Mouse (Mus musculus): ENCODE results near the gene Dusp9. TPM values are rescaled to one million over a fixed set of nuclear protein-coding genes. Genes with fewer than 3 reads are reported as not detected.

Dusp9 gene
- polyA plus RNA-seq, 1 experiment from 2014 or later = 0.80 TPM

DNA sequence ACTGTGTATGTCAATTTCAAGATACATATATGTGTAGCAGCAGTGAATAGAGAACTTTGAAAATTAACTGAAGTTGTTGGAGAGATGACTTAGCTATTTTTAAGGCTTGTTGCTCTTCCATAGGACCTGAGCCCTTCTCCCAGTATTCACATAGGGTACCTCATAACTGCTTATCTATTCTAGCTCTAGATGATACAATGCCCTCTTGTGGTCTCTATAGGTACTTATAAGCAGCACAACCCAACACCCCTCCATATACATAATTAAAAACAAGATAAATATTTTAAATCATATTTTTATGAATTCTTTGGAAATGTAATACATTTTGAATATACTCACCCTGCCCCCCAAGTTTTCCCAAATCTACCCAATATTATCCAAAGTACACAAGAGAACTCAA is 23.9 kb downstream of the Dusp9 start:
- no peaks in the 10 kb centered on the region for H3K27me3 ChIP-seq (ENCODE audit: control insufficient read depth, insufficient read depth, low read length)
- ATAC-seq (ENCODE audit: insufficient number of reproducible peaks, insufficient read depth, low FRiP score, low read depth) = no peak

DNA sequence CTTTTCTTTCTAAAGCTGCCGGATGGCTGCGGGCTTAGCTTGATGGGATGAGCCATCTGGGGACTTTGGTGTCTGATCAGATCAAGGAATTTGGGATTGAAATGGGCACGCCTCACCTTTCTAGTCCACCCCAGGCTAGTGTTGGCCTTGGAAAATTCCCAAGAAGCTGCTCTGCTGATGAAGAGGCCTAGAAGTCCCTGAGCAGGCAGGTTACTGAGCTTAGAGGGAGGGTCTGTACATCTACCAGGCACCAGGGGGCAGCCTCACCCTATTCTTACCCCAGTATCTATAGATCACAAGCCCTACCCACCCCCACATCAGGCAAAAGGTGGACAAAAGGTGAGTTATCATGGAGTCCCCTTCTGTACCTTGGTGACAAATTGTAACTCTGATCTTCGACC is 32.8 kb downstream of the Dusp9 start:
- H3K4me3 ChIP-seq (ENCODE audit: control insufficient read depth in 1 of 2, insufficient read depth in 1 of 2, low read depth in 1 of 2, low read length in 2 of 2) = no peak overlapping the region
- H3K9ac ChIP-seq (ENCODE audit: low read length) = no peak overlapping the region
- no peaks in the 10 kb centered on the region for H3K9me3 ChIP-seq (ENCODE audit: control insufficient read depth, low read length)
- no peaks in the 10 kb centered on the region for H3K27me3 ChIP-seq (ENCODE audit: control insufficient read depth, insufficient read depth, low read length)
- ATAC-seq (ENCODE audit: insufficient number of reproducible peaks, insufficient read depth, low FRiP score, low read depth) = no peak
- peak overlapping the region; percentile 70; the same call in 1 of the 2 replicates for H3K4me2 ChIP-seq (ENCODE audit: low read length)
- H3K27ac ChIP-seq (replicated peaks in 1 of 2; ENCODE audit: control insufficient read depth in 1 of 2, insufficient read depth in 1 of 2, low read depth in 2 of 2, low read length in 2 of 2) = no peak overlapping the region
- H3K36me3 ChIP-seq (ENCODE audit: control insufficient read depth, insufficient read depth, low read length) = peaks cover 9% of the 10 kb centered on the region
- peaks cover 4 to 5% of the 10 kb centered on the region in 2 experiments; a peak in 2 of 4 replicates for H3K4me1 ChIP-seq (ENCODE audit: control insufficient read depth in 2 of 2, insufficient read depth in 2 of 2, low read length in 2 of 2)
- WGBS = 55% methylated on average over 4 of the region's 4 CpGs

More for the DNA sequence above, 23.9 kb downstream of the Dusp9 start:
- H3K4me3 ChIP-seq (ENCODE audit: control insufficient read depth in 1 of 2, insufficient read depth in 1 of 2, low read depth in 1 of 2, low read length in 2 of 2) = no peak overlapping the region
- H3K27ac ChIP-seq (replicated peaks in 1 of 2; ENCODE audit: control insufficient read depth in 1 of 2, insufficient read depth in 1 of 2, low read depth in 2 of 2, low read length in 2 of 2) = no peak overlapping the region
- no peaks in the 10 kb centered on the region for H3K9me3 ChIP-seq (ENCODE audit: control insufficient read depth, low read length)
- no peak overlapping the region for H3K9ac ChIP-seq (ENCODE audit: low read length)
- no peaks in the 10 kb centered on the region; a peak in 1 of 4 replicates for H3K4me1 ChIP-seq (ENCODE audit: control insufficient read depth in 2 of 2, insufficient read depth in 2 of 2, low read length in 2 of 2)
- no peaks in the 10 kb centered on the region for H3K36me3 ChIP-seq (ENCODE audit: control insufficient read depth, insufficient read depth, low read length)
- no peak overlapping the region for H3K4me2 ChIP-seq (ENCODE audit: low read length)

DNA sequence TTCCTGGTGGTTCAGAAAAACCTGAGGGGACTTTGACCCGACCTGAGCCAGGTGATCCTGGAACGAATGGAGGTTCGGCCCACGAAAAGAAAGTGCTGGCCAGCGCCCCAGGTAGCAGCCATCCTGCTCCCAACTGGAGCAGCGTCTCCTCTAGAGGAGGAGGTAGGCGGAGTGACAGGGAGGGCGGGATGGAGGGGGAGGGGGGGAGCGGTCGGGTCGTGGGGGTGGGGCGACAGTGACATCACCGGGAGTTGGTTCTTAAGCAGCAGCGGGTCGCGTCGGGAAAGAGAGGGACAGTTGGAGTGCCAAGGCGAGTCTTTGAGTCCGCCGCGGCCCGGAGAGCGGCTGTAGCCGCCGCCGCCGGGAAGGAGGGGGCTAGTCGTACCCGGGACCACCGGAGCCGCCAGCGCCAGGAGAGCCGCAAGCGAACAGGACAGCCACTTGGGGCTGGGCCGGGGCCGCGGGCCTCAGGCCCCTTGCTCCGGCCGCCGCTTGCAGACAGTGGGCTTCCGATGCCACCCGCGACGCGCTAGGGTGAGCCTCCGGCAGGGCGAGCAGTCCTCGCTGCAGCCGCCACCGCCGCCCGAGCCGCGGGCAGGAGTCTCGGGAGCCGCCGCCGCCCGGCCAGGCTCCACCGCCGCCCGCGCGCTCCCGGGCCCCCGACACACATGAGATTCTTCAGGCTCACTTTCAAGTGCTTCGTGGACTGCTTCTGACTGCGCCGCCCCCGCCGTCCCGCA is 33.8 kb downstream of the Dusp9 start, which contains the start of gene Slc6a8:
Slc6a8 (plus strand) TSS at position 272 of the 740 bp plus-strand sequence.
- H3K27ac ChIP-seq (replicated peaks in 1 of 2; ENCODE audit: control insufficient read depth in 1 of 2, insufficient read depth in 1 of 2, low read depth in 2 of 2, low read length in 2 of 2) = peak within 1 kb of the TSS; percentile 74 to 84
- H3K4me1 ChIP-seq (ENCODE audit: control insufficient read depth in 2 of 2, insufficient read depth in 2 of 2, low read length in 2 of 2) = peaks cover 4 to 5% of the 10 kb centered on the region in 2 experiments; a peak in 2 of 4 replicates
- H3K36me3 ChIP-seq (ENCODE audit: control insufficient read depth, insufficient read depth, low read length) = peaks cover 20% of the 10 kb centered on the region
- H3K27me3 ChIP-seq (ENCODE audit: control insufficient read depth, insufficient read depth, low read length) = no peaks in the 10 kb centered on the region
- H3K4me3 ChIP-seq (ENCODE audit: control insufficient read depth in 1 of 2, insufficient read depth in 1 of 2, low read depth in 1 of 2, low read length in 2 of 2) = peak within 1 kb of the TSS; percentile 62 to 63
- peak within 1 kb of the TSS; percentile 86 for H3K9ac ChIP-seq (ENCODE audit: low read length)
- WGBS = 12% methylated on average over 26 of the region's 72 CpGs
- no peaks in the 10 kb centered on the region for H3K9me3 ChIP-seq (ENCODE audit: control insufficient read depth, low read length)
- ATAC-seq (ENCODE audit: insufficient number of reproducible peaks, insufficient read depth, low FRiP score, low read depth) = peak; percentile 70
- peak within 1 kb of the TSS; percentile 70 for H3K4me2 ChIP-seq (ENCODE audit: low read length)

DNA sequence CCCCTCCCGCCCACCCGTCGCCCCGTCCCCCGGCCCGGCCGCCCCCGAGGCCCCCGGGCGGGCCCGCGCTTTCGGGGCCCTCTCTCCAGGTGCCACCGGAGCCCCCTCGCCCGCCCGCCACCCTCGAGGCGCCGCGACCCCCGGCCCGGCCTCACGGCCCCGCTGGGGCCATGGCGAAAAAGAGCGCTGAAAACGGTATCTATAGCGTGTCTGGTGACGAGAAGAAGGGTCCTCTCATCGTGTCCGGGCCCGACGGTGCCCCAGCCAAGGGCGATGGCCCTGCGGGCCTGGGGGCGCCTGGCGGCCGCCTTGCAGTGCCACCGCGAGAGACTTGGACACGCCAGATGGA is 34.4 kb downstream of the Dusp9 start:
- Histone ChIP-seq H3K4me3 (ENCODE audit: control insufficient read depth in 1 of 2, insufficient read depth in 1 of 2, low read depth in 1 of 2, low read length in 2 of 2) (peak overlapping the region; percentile 62 to 63), H3K9me3 (ENCODE audit: control insufficient read depth, low read length) (no peaks in the 10 kb centered on the region), H3K9ac (ENCODE audit: low read length) (peak overlapping the region; percentile 86), H3K4me1 (ENCODE audit: control insufficient read depth in 2 of 2, insufficient read depth in 2 of 2, low read length in 2 of 2) (peaks cover 4 to 5% of the 10 kb centered on the region in 2 experiments; a peak in 2 of 4 replicates), H3K36me3 (ENCODE audit: control insufficient read depth, insufficient read depth, low read length) (peaks cover 25% of the 10 kb centered on the region), H3K4me2 (ENCODE audit: low read length) (peak overlapping the region; percentile 70), H3K27ac (replicated peaks in 1 of 2; ENCODE audit: control insufficient read depth in 1 of 2, insufficient read depth in 1 of 2, low read depth in 2 of 2, low read length in 2 of 2) (peak overlapping the region; percentile 51 to 84), H3K27me3 (ENCODE audit: control insufficient read depth, insufficient read depth, low read length) (no peaks in the 10 kb centered on the region)
- no peak for ATAC-seq (ENCODE audit: insufficient number of reproducible peaks, insufficient read depth, low FRiP score, low read depth)
- 20% methylated on average over 36 of the region's 42 CpGs for WGBS

DNA sequence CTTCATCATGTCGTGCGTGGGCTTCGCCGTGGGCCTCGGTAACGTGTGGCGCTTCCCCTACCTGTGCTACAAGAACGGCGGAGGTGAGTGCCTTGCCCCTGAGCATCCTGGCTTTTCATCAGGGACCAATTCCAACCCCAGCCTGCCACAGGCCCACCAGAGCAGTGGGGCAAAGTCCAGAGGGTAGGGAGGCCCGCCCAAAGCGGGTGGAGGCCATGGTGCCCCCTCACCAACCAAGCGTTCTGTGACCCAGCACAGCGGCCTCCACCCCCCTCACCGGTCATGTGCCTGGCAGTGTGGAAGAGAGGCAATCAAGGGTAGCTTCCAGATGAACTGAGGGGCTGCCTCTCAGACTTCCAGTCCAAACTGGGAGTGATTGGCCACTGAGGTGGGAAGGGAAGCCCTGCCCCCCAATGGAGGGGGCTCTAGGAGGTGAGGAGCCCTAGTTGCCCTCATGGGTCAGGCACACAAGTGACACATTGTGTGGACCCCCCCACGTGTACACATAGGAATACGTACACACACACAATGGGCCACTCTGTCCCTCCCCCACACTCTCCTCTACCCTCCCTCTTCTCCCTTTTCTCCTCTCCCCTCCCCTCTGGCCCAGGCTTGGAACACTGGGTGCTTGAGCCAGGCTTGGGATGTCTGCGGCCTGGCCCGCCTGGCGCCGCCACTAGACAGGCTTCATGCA is 34.9 kb downstream of the Dusp9 start:
- 0 out of 2 replicates have a peak, but pooled peaks have one; percentile 12 for ATAC-seq (ENCODE audit: insufficient number of reproducible peaks, insufficient read depth, low FRiP score, low read depth)

DNA sequence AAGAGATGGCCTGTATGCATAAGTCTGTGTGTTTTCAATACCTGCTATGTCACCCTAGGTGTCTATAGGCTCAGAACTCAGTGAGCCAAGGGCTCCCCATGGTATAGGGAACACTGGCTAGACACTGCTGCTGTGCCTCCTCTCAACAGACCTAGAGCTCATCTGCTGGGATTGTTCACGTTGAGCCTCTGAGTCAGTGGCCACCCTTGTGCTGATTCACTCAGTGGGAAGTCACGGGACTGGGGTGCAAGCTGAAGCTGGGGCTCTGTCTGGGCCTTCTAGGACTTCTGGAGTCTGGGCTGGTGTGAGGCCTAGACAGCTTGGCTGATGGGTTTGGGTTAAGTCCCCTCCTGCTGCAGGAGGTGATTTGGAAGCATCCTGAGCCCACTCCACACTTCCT is 36.0 kb downstream of the Dusp9 start:
- peak overlapping the region; percentile 70 for H3K4me2 ChIP-seq (ENCODE audit: low read length)
- WGBS = 78% methylated on average over 2 of the region's 2 CpGs
- peaks cover 4 to 5% of the 10 kb centered on the region in 2 experiments; a peak in 2 of 4 replicates for H3K4me1 ChIP-seq (ENCODE audit: control insufficient read depth in 2 of 2, insufficient read depth in 2 of 2, low read length in 2 of 2)
- peak overlapping the region; percentile 86 for H3K9ac ChIP-seq (ENCODE audit: low read length)
- H3K36me3 ChIP-seq (ENCODE audit: control insufficient read depth, insufficient read depth, low read length) = peaks cover 41% of the 10 kb centered on the region
- H3K9me3 ChIP-seq (ENCODE audit: control insufficient read depth, low read length) = no peaks in the 10 kb centered on the region
- no peak for ATAC-seq (ENCODE audit: insufficient number of reproducible peaks, insufficient read depth, low FRiP score, low read depth)
- H3K27me3 ChIP-seq (ENCODE audit: control insufficient read depth, insufficient read depth, low read length) = no peaks in the 10 kb centered on the region
- peak overlapping the region; percentile 62 to 63; a peak in 1 of 4 replicates for H3K4me3 ChIP-seq (ENCODE audit: control insufficient read depth in 1 of 2, insufficient read depth in 1 of 2, low read depth in 1 of 2, low read length in 2 of 2)
- no peak overlapping the region for H3K27ac ChIP-seq (replicated peaks in 1 of 2; ENCODE audit: control insufficient read depth in 1 of 2, insufficient read depth in 1 of 2, low read depth in 2 of 2, low read length in 2 of 2)

More for the DNA sequence above, 34.9 kb downstream of the Dusp9 start:
- no peaks in the 10 kb centered on the region for H3K27me3 ChIP-seq (ENCODE audit: control insufficient read depth, insufficient read depth, low read length)
- H3K27ac ChIP-seq (replicated peaks in 1 of 2; ENCODE audit: control insufficient read depth in 1 of 2, insufficient read depth in 1 of 2, low read depth in 2 of 2, low read length in 2 of 2) = peak overlapping the region; percentile 51 to 84
- no peaks in the 10 kb centered on the region for H3K9me3 ChIP-seq (ENCODE audit: control insufficient read depth, low read length)
- H3K36me3 ChIP-seq (ENCODE audit: control insufficient read depth, insufficient read depth, low read length) = peaks cover 30% of the 10 kb centered on the region
- peak overlapping the region; percentile 86 for H3K9ac ChIP-seq (ENCODE audit: low read length)
- H3K4me2 ChIP-seq (ENCODE audit: low read length) = peak overlapping the region; percentile 70
- H3K4me3 ChIP-seq (ENCODE audit: control insufficient read depth in 1 of 2, insufficient read depth in 1 of 2, low read depth in 1 of 2, low read length in 2 of 2) = peak overlapping the region; percentile 62 to 63
- WGBS = 29% methylated on average over 20 of the region's 20 CpGs
- peaks cover 4 to 5% of the 10 kb centered on the region in 2 experiments; a peak in 2 of 4 replicates for H3K4me1 ChIP-seq (ENCODE audit: control insufficient read depth in 2 of 2, insufficient read depth in 2 of 2, low read length in 2 of 2)

DNA sequence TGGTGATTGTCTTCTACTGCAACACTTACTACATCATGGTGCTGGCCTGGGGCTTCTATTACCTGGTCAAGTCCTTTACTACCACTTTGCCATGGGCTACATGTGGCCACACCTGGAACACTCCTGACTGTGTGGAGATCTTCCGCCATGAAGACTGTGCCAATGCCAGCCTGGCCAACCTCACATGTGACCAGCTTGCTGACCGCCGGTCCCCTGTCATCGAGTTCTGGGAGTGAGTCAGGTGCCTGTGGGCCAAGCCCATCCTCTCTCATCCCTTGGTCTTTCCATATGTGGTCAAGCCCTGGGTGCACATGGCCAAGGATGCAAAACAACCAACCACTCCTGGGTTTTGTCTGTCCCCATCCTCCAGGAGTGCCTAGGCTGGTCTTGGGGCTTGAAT is 37.4 kb downstream of the Dusp9 start:
- H3K4me3 ChIP-seq (ENCODE audit: control insufficient read depth in 1 of 2, insufficient read depth in 1 of 2, low read depth in 1 of 2, low read length in 2 of 2) = no peak overlapping the region
- ATAC-seq (ENCODE audit: insufficient number of reproducible peaks, insufficient read depth, low FRiP score, low read depth) = no peak
- peaks cover 56% of the 10 kb centered on the region for H3K36me3 ChIP-seq (ENCODE audit: control insufficient read depth, insufficient read depth, low read length)
- 92% methylated on average over 4 of the region's 4 CpGs for WGBS
- H3K9me3 ChIP-seq (ENCODE audit: control insufficient read depth, low read length) = no peaks in the 10 kb centered on the region
- H3K27me3 ChIP-seq (ENCODE audit: control insufficient read depth, insufficient read depth, low read length) = no peaks in the 10 kb centered on the region
- H3K4me1 ChIP-seq (ENCODE audit: control insufficient read depth in 2 of 2, insufficient read depth in 2 of 2, low read length in 2 of 2) = peaks cover 4 to 5% of the 10 kb centered on the region in 2 experiments; a peak in 2 of 4 replicates
- H3K9ac ChIP-seq (ENCODE audit: low read length) = no peak overlapping the region
- no peak overlapping the region for H3K27ac ChIP-seq (replicated peaks in 1 of 2; ENCODE audit: control insufficient read depth in 1 of 2, insufficient read depth in 1 of 2, low read depth in 2 of 2, low read length in 2 of 2)
- no peak overlapping the region for H3K4me2 ChIP-seq (ENCODE audit: low read length)

All from heart, embryonic 14.5 days (tissue).